In genomic region chr9:104146683-104147082, GRCm38 (mm10) we compare ENCODE assay signal across 17 mouse cellular contexts. TPM values are rescaled to one million over a fixed set of nuclear protein-coding genes. Genes with fewer than 3 reads are reported as not detected.
DNase-seq lines count a peak whose midpoint lies in the region.
"Had no signal": no experiment of that assay in that cellular context is flagged by ENCODE, and none has a peak within 500 bp of the region (broad histone marks: within the 10 kb centered on the region; RNA-seq: fewer than 3 reads in every experiment).

No protein-coding gene starts in this region.

- intact Hi-C loops in heart, postnatal 10 days (cut with DNase I) = no loop called here
- intact Hi-C loops in gastrocnemius, postnatal 14 days (cut with DNase I; ENCODE audit: low total_unique reads) = no loop called here

- DNase-seq in heart, adult 11 months = peak; percentile 65
- no peak for DNase-seq in heart, postnatal 10 days
- DNase-seq in ES-CJ7 (ENCODE audit: low read depth, low spot score) (peak; percentile 78), ZHBTc4 (ENCODE audit: low read depth, low spot score) (peak; percentile 54)
- no peak for DNase-seq in gastrocnemius, postnatal 14 days
- no peak for DNase-seq in urinary bladder, postnatal 14 days (ENCODE audit: low spot score)
- no peak for DNase-seq in urinary bladder, postnatal 25 days (ENCODE audit: low spot score)
- DNase-seq: adrenal gland, adult 2 months; adrenal gland, postnatal 10 days; adrenal gland, postnatal 25 days; cerebellum, adult 11 months; cerebellum, adult 18-20 months; cerebellum, adult 8-10 months; cerebellum, adult 9-11 months; cerebellum, postnatal 14 days; cerebellum, postnatal 36 days; embryo, embryonic 11 days had no signal

RNA-seq across cellular contexts. Expression of gene Ackr4, which starts 19.9 kb away (rescaled TPM):
- total RNA-seq in heart, postnatal 10 days (2021) = 1 to 10 TPM; 4.8 to 8.8 TPM
- 1 to 10 TPM; 1.9 to 2.7 TPM for total RNA-seq in gastrocnemius, postnatal 14 days (2021)

Comparison
In these comparisons a context has a peak if more than half of its experiments do, and no peak if none do; other contexts are left out.
1. DNase-seq: peak in heart, adult 11 months (single experiment), ES-CJ7 (single experiment) and ZHBTc4 (single experiment); none in heart, postnatal 10 days (0 of 2), gastrocnemius, postnatal 14 days (single experiment), urinary bladder, postnatal 14 days (single experiment) and urinary bladder, postnatal 25 days (single experiment).